Mouse (Mus musculus): ENCODE results near the gene Thumpd2.

Thumpd2 gene

DNA sequence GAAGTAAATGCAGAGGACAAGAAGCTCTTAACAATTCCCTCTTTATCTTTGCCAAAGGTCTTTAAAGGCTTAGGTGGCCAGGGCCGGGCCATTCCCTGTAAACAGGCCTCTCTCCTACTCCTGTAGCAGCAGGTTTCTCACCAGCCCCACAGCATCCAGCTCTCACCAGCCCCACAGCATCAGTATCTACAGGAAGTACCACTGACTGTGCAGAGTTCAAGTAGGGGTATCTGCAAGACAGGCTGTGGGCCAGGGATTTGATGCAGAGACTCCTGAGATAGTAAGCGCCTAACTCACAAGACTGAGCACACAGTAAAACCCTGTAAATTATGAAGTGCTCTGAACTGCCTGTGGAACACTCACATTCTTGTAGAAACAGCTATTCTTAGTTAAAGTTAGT, 31.9 kb downstream of the Thumpd2 start:
- DNase-seq (ENCODE audit: low spot score in 2 of 2) = no peak

DNA sequence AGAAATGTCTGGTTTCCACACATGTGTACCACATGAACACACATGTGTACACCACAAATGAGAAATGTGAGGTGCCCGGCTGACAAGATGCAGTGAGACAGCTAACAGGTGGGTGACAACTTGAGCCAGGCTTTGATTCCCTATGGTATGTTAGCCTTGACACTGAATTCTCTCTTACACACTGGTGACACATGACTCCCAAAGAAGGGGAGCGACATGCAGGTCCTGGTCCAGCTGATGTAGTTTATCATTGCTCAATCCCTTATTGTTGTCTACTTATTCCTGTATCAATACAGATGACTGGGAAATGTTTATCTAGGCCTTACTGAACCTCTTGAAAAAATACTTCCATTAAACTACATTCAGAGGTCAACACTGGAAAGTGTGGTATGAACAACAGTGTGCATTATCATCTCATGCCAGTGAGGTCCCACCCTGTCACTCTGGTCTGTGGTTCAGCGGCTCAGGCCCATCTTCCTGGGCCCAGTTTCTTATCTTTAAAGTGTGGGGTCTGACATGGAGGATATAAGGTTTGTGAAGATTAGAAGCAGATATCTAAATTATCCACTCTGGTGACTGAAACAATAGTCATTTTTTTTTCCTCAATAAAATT, 32.9 kb downstream of the Thumpd2 start:
- DNase-seq (ENCODE audit: low spot score in 2 of 2) = no peak

DNA sequence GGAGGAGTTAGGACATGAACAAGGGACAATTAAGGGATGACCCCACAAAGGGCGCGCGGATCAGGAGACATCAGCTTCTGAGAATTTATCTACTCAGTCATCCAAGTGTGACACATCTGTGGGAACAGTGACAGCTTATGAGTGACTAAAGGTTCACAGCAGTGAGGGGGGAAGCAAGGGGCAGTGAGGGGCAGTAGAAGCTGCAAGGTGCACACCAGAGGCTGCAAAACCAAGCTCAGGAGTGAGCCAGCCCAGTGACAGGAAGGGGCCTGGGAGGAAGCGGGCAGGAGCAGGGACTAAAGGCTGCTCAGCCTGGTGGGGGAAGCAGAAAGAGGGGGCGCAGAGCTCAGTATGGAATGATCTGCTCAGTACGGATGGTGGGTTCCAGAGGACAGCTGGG, 37.6 kb downstream of the Thumpd2 start:
- no peak for DNase-seq (ENCODE audit: low spot score in 2 of 2)

DNA sequence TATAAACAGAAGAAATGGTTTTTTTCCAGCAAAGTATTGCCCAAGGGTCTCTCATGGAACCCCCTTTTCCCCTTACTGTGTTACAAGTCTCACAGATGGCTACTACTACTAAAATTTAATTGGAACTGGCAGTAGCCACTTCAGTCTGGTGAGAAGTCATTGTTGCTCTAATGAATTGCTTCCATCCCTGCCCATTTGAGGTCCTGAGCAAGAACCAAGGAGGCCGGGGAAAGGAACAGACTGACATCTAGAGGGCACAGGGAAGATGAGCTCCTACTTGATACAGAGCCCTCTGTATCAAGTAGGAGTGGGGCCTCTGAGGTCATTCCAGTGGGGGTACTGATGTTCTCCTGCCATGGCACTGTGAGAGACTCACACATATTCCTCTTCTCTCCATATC, 47.8 kb downstream of the Thumpd2 start:
- no peak for DNase-seq (ENCODE audit: low spot score in 2 of 2)

DNA sequence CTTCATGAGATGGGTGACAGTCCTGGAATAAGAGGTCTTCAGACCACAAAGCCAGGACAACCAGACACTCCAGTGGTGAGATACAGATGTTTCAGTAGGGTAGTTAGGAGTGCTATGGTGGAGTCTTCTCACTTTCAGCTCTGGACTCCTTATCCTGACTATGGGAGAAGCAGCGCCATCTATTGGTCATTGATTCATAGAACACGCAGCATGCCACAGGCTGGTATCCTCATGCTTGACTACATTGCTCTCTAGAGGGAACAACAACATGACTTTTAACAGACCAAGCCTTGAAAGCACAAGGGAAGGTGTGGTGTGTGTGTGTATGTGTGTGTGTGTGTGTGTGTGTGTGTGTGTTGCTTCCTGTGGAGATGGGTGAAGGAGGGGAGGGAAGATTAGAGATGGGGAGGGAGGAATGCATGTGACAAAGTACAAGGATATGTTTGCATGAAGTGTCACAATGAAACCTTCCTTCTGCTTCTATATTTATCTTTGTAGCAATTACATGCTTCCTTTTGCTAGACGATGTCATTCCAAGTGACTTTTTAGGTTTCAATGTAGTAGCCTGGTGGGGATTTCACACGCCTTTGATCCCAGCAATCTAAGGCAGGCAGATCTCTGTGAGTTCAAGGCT, 49.0 kb downstream of the Thumpd2 start:
- DNase-seq (ENCODE audit: low spot score in 2 of 2) = peak in 1 of 2 experiments; percentile 28

DNA sequence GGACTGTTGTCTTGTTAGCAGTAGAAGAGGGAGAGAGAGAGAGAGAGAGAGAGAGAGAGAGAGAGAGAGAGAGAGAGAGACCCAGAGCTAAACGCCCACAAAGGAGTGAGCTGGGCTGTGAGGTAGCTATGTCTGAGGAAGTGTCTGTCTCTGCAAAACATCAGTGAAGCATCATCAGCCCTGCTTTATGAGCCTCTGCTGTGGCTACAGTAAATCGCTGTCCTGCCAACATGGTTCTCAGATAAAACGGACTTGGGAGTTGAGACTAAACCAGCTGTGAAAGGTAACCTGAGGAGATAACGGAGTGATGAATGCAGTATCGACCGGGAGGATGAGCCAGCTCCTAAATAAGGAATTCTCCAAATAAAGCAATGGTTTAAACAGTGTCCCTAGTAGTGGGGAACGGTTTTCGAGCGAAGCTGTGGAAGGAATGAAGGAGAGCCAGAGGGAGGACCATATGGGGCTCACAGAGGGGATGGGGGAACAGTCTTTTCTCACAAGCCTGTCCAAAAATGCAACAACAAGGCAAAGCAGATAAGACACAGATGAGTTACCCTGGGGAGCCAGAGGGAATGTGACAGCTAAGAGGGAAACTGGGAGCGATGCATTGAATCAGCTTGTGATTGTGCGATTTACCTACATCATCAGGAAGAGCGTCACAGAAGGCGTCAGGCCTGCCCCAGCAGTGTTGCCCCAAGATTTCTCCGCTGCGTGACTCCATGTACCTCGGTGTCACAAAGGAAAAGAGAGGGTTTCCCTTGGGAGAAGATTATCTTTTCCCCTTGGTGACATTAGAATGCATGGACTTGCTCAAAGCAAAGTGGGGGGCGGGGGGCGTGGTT, 53.8 kb downstream of the Thumpd2 start:
- DNase-seq (ENCODE audit: low spot score in 2 of 2) = no peak

DNA sequence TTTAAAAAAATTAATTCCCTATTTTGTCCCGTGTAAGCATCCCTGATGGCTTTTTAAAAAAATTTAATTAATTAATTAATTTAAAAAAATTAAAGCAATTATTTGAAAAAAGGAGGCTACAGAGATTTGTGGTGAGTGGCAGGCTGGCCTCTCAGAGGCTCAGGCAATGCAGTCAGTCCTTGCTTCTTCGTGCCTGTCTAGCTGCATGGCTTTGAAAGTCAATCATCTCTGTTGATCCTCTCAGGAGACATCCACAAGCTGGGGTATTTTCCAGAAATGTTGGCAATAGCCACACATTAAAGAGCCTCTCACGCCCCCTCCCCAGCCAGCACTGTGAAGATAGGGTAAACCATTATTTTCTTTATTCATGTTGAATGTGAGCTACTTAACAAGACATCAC, 54.7 kb downstream of the Thumpd2 start:
- no peak for DNase-seq (ENCODE audit: low spot score in 2 of 2)

DNA sequence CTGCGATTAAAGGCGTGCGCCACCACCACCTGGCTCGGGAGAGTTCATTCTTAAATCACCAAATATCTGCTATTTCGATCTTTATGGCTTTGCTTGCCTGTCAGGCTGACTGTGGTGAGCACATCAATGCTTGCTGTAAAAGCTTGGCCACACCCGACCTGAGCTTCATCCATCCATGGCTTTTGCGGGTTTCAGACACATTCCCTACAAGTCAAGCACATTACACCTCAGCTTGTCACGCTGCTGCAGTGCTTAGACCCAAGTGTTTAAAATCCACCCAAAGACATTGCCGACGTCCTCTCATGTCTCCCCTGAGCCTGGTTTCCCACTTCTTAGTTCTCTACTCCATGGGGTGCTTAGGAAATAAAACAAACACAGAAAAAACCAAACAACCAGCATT, 55.8 kb downstream of the Thumpd2 start:
- DNase-seq (ENCODE audit: low spot score in 2 of 2) = no peak

DNA sequence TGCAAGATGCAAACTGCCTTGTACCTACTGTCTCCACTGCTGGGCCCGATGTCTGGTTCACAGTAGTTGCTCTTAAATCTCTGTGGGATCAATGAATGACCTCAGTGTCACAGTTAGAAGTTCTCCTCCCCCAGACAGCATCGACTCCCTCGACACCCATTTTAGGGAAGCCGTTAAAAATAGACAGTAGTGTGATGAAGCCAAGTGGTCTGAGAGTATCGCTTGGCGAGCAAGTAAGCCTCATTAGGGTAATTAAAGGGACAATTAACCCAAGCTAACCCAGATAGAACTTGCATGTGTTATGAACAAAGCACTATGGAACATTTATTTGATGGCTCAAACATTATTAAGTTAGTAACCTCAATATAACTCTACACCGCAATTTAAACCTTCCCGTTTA, 59.6 kb downstream of the Thumpd2 start:
- no peak for DNase-seq (ENCODE audit: low spot score in 2 of 2)

DNA sequence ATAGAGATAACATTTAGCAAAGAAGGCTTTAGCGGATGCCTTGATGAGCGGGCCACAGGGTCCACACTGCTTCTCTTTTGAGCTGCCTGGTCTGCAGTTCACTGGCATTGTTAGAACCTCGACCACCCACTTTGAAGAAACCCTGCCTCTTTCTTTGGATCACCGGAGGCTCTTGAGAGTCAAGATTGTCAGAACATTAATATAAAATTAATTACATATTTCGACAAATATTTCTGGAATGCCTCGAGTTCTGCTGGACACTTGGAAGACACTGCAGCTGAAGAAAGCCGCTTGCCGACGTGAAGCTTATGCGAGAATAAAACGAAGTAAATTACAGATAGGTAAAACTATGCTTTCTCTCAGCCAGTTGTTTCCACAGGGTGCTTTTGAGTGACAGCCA, 60.4 kb downstream of the Thumpd2 start:
- DNase-seq (ENCODE audit: low spot score in 2 of 2) = no peak

DNA sequence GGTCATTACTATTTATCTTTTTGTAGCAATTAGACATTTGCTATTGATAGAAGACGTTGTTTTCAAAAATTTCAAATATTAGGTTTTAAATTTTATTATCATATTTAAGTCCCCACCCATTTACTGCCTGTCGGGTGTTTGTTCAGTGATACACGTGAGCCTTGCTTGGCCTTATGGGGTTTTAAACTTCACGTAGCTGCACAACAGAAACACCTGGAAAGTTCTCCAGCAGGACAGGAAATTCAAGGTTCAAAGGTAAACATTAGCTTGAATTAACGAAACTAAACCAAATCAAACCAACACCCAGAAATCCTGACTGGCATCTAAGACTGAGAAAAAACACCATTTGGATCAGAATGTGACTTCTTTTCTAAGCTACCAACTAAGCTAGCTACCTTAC, 62.8 kb downstream of the Thumpd2 start:
- DNase-seq (ENCODE audit: low spot score in 2 of 2) = no peak

DNA sequence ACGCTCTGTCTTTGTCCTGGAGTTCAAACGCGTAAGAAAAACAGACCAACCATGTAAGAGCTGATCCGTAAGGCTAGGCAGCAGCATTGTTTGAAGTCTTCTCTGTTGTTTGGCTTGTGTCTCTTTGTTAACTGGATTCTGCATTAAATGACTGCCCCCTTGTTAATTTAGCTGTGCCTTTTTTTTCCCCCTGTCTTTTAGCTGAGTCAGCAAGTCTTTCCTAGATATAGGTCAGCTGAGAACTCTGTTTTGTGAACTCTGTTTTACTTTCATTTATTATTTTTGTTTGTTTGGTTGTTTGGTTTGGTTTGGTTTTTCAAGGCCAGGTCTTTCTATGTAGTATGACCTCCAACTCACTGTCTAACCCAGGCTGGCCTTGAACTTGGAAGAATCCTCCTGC, 63.2 kb downstream of the Thumpd2 start:
- no peak for DNase-seq (ENCODE audit: low spot score in 2 of 2)

DNA sequence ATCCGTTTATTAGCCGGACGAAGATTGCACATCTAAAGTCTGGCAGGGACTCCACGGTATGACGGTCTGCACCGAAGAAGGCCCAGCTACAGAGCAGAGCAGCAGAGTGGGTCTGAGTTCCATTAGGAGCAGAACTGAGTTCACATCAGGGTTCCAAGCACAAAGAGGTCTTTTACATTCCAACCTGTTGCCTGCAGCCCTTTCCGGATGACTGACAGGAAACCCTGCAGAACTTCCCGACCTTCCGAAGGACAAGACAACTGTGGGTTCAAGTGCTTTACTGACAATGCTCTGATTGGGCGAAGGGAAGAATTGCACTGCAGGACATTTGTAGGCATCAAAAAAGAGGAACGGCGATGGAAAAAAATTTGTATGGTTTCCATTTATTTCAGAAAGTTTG, 63.9 kb downstream of the Thumpd2 start:
- no peak for DNase-seq (ENCODE audit: low spot score in 2 of 2)

DNA sequence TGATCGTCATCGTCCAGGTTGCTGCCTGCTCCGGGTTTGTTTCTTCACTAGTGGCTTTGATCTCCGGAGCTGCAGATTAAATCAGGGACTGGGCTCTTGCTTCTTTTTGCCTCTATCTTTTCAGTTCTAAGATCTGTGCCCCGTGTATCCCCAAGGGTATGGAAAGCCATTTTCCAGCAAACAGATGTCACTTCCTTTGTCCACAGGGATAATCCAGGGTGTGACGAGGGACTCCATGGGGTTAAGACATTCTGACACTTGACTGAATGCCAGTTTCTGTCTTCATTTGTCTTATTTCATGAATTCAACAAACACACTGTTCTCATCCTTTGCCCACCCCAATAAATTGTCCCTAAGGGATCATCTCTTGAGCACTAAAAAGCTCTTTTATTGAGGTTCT, 65.9 kb downstream of the Thumpd2 start:
- no peak for DNase-seq (ENCODE audit: low spot score in 2 of 2)

DNA sequence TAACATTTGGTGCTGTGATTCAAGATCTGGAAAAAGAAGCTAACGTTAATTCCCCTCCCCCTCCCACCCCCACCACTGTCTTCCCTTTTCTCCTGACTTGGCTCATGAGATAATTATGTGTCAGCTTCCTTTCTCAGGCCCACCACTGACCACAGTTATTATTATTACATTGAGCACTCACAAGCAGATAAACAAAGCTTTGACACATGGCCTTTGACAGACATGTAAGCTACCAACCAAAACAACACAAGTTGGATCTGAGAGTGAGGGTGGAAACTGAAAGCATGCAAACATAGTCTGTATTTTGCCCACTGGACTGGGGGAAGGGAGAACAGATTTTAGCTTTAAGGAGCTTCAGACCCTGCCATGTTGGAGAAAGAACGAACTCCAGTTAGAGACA, 67.7 kb downstream of the Thumpd2 start:
- no peak for DNase-seq (ENCODE audit: low spot score in 2 of 2)

DNA sequence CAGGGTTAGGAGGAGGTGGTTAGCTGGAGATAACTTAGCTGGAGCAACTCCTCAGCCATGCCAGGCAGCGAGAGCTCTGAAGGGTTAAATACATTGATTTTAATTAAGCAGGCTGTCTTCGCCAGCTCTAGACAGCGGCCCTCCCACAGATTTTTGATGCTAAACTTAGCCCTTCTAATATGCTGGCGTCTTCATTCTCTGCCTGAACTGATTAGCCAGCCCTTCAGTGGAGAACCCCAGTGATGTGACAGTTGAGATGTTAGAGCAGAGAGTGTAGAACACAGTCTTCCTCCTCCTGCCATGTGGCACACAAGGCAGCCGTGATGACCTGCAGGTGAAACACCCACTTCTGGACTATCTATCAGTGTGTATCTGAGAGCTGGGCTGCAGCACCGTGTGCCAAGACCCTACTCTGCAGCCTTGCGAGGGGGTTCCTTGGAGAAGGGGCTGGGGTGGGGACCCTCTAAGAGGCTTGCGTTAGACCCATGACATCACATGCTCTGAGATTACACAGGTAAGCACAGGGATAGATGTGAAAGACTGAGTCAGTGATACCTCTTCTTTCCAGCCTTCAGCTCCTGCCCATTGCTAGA, 73.3 kb downstream of the Thumpd2 start:
- DNase-seq (ENCODE audit: low spot score in 2 of 2) = no peak

DNA sequence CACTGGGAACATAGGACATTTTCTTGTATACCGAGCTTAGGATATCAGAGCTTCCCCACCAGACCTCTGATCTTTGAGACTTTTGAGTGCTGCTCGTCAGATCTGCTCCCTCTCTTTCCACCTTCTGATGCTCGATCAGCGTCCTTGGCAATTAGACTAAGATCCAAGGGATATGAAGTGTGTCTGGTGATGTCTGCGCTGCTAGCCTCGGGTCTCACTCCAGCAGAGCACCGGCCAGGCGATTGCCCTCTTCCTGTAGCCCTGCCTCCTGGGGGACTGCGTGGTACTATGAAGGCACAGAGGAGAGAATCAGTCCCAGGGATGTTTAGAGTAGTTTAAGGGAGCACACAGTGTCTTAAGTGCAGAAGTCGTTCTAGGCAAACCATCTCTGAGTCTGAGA, 81.9 kb downstream of the Thumpd2 start:
- DNase-seq (ENCODE audit: low spot score in 2 of 2) = no peak

DNA sequence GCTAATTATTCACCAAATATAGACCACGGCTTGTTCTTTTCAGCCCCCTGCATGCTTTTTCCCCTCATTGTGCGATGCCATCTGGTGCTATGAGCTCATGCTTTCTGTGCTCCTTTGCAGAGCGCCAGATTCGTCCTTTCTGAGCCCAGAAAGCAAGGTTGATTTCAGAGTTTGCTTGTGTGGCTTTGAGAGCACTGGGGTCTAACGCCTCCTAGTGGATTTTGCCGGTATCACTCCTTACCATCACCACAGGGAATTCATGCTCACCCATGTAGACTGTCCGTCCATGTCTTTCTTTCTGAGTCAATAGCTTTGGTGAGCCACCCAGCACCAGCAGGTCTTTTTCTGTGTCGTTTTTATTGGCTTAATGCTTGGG, 82.5 kb downstream of the Thumpd2 start:
- DNase-seq (ENCODE audit: low spot score in 2 of 2) = peak; percentile 28 to 65

DNA sequence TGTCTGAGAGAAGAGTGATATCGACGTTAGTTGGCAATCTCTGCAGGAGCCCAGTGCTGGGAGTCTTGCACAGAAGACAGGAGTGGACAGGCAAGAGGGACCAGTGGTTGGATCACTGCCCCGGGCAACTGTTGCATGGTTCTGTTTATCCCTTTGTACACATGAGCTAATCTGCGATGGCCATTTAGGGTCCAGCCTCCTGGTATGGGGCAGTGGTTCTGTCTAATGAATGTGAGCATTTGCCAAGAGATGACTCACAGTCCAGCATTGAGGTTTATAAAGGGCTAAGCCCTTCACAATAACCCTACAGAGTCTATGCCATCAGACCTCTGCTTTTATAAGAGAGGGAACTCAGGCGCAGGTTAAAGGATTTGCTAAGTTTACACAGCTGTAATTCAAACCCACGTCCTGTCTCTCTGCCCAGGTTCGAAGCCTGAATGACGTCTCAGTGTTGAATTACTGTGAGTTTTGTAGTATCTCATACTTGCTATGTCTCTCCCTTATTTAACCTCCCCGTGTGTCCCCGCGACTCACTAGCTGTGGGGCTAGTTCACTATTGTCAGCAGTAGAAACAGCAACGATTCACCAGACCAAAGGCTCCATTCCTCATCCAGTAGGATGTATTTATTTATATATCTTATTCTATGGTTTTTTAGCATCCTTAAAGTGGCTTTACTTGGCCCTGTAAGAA, 83.0 kb downstream of the Thumpd2 start:
- DNase-seq (ENCODE audit: low spot score in 2 of 2) = no peak

DNA sequence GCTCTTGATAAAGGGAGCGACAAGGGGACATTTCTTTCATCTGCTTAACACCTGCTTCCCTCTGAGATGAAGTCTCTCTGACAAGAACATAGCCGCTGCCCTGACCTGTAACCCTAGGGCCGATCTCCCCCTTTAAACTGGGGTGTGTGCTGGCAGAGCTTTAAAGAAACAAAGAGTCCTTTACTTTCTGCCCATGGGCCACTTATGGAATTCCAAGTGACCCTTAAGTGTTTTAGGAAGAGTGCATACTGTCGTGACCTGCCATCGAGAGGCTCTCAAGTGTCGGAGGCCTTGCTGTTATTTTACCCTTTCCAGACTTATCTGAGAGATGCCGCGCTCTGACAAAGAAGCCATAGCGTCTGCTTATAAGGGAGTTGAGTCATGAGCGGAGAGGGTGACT, 84.8 kb downstream of the Thumpd2 start:
- no peak for DNase-seq (ENCODE audit: low spot score in 2 of 2)

DNA sequence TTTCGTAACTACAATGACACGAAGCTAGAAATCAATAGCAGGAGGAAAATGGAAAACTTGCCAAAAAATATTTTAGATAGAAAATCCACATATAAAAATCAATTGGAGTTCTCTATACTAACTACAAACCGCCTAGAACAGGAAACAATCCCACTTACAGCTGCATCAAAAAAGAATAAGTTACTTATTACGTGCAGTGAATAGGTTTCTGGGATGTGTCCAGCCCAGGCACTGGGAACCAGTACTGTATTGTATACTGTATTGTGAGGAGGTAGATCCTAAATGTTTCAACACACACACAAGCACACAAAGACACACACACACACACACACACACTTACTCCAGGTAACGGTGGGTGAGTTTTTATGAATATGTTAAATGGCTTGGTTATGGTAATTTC, 87.6 kb downstream of the Thumpd2 start:
- no peak for DNase-seq (ENCODE audit: low spot score in 2 of 2)
